Mouse (Mus musculus) liver, adult (tissue): ENCODE measurements at regions not wholly inside any gene's neighbourhood (a gene's known extent, or its start where the extent isn't known, plus 50 kb on each side); places are given as distances from the start of the nearest gene placed in this dataset.

ENCODE experiments used
- GATA4 ChIP-seq: IDR thresholded peaks from 2 replicates; pipeline ENCODE4 v1.6.1; 2014; ENCODE audit warnings: mild to moderate bottlenecking, low read length; ENCODE audit not compliant: insufficient replicate concordance

DNA sequence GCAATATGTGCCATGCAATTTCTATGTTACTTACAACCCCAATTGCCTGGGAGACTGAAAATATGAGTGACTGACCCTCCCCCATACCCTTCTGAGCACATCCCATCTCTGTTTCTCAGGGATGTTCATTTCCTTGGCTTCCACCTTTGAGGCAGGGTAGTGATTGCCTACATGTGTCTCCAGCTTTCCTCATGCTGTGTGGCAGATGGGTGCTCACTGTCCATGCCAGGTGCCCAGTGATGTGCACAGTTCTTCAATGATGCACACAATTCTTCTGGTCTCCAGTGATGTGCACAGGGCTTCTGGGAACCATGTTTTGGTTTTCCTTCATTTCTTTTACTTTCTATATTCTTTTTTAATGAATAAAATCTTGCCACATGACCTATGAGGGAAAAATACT, 821.4 kb upstream of the 2610301B20Rik start:
- TF ChIP-seq GATA4 = no peak

GRCm38 (mm10) chr4:10072500-10073106, 801.7 kb upstream of the 2610301B20Rik start:
- no peak for TF ChIP-seq GATA4

- TF ChIP-seq GATA4 = peak; percentile 64; the same call in 1 of the 2 replicates
Measured at GRCm38 (mm10) chr4:10079565-10080169, 794.6 kb upstream of the 2610301B20Rik start.

- no peak for TF ChIP-seq GATA4
Measured at GRCm38 (mm10) chr4:10114831-10115230, 759.5 kb upstream of the 2610301B20Rik start.

GRCm38 (mm10) chr4:10117964-10118363, 756.3 kb upstream of the 2610301B20Rik start:
- TF ChIP-seq GATA4 = no peak

DNA sequence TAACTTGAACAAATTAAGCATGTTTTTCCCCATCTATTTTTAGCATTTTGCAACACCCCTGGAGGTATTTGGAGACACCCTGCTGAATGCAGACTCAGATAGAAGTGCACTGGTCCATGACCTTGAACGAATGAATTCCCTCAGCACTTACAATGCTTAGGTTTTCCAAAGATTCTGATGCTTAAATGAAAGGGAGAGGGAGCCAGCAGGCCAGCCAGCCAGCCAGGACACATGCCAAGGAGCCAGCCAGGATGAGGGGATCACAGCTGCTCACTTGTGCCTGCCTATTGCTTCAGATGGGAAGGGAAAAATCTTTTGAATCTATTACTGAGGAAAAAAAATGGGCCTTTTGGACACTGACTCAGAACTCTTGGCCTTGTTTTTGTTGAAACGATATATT, 750.0 kb upstream of the 2610301B20Rik start:
- TF ChIP-seq GATA4 = no peak

DNA sequence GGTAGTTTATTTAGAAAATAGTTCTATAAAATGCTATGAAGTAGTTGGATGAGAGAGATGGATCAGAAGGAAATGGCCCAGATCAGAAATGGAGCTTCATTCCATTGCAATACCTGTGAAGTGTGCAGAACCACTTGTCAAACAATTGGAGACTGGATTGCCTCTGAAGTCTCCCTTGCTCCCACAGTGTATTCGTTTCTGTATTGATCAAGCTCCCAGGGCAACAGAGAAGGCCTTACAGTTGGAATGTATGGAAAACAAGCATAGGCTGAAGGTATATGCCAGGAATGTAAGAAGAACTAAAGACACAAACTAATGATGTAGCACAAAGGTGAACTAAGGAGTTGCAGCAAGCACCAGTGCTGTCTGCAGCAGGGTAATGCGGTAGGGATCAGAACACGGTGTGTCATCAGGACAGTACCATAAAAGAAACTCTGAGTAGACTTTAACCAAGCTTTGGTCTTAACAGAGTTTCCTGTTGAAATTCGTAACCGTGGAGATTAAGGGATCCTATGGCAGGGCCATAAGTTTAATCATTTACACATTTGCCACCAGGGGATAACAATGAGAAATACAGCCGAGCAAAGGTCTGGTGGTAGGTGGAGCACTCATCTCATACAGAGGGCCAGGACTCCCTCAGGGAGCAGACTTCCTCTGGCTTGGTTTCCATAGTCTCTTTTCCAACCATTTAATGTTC, 732.9 kb upstream of the 2610301B20Rik start:
- TF ChIP-seq GATA4 = no peak

GRCm38 (mm10) chr4:10149911-10150310, 724.4 kb upstream of the 2610301B20Rik start:
- no peak for TF ChIP-seq GATA4

- TF ChIP-seq GATA4 = no peak
Measured at GRCm38 (mm10) chr4:10150501-10150900, 723.8 kb upstream of the 2610301B20Rik start.

DNA sequence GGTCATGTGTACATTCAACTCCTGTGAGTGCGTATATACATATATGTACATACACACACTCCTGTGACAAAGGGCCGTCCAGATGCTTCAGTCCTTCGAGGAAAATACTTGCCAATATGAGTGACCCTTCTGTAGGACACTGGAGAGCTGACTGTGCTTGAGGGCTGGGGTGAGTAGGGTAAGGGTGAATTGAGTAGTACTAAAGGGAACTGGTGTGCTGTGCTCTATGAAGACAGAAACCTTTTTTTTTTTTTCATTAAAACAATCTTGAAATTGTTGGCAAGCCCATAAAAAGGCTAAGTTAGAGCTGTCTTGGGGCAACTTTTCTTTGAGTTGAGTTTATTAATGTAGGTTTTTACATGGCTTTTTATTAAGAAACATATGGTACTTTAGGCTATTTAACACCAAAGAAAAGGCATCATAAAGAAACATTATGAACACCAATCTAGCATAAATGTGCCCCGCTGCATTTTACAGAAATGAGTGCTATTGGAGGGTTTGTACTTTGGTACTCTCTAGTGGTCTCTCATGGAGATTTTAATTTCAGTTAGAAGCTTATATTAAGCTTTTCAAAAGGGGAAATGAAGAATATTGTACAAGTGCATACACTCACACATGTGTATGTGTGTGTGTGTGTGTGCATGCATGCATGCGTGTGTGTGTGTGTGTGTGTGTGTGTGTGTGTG, 718.5 kb upstream of the 2610301B20Rik start:
- no peak for TF ChIP-seq GATA4

DNA sequence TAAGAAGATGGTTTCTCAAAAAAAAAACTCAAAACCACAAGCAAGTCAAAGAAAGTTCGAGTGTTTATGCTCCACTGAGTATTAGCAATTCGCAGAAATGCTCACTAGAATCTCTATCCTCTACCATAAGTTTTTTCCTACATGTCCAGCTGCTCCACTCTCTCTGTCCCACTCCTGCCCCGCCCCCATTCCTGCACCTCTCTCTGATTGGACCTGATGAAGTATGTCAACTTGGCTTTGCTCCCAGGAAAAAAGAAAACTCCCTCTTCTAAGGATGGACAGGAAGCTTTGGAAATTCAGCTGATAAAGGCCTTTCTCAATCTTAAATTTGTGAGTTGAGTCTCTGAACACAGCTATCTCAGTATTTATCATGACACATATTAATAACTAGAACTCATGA, 684.4 kb upstream of the 2610301B20Rik start:
- no peak for TF ChIP-seq GATA4

- TF ChIP-seq GATA4 = no peak
Measured at GRCm38 (mm10) chr4:10197245-10197943, 676.9 kb upstream of the 2610301B20Rik start.

- TF ChIP-seq GATA4 = no peak
Measured at GRCm38 (mm10) chr4:10201835-10202234, 672.5 kb upstream of the 2610301B20Rik start.

DNA sequence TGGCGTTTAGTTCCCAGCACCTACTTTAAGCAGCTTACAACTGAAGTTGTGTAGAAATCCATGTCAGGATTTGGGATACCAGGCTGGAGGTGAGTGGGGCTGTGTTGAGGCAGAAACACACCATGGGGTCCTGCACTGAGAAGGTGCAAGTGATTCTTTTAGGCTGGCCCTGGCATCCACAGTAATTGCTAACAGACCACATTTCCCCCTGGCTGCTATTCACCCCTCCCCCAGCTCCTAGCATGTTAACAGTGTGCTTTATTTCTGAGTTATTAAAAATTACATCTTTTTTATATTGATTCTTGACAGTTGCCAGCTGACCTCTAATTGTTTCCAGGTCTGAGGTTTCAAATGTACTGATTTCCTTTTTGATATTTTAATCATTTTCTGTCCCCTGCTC, 670.1 kb upstream of the 2610301B20Rik start:
- TF ChIP-seq GATA4 = no peak

GRCm38 (mm10) chr4:10209324-10209923, 664.9 kb upstream of the 2610301B20Rik start:
- TF ChIP-seq GATA4 = no peak
